Mouse (Mus musculus) lung, adult 2 months (tissue): ENCODE measurements around the gene Palld. TPM values are rescaled to one million over a fixed set of nuclear protein-coding genes. Genes with fewer than 3 reads are reported as not detected.
A peak's percentile ranks its signal among the peaks of the same experiment; 100 is the strongest.

Experiments
- DNase-seq: peaks from one replicate; pipeline ENCODE4 v3.0.0; 2022
- H3K4me1 ChIP-seq: fragments of 200-500 bp; 2 replicates; pipeline ENCODE4 v1.6.1; 2011; ENCODE audit warnings: low read length; ENCODE audit not compliant: control insufficient read depth, insufficient read depth
- H3K4me3 ChIP-seq: fragments of 200-500 bp; replicated peaks from 2 replicates; pipeline ENCODE3; 2011; ENCODE audit warnings: low read depth, mild to moderate bottlenecking, control low read depth, low read length; ENCODE audit errors: extremely low read depth
- CTCF ChIP-seq: fragments of 200-500 bp; IDR thresholded peaks from 2 replicates; pipeline ENCODE4 v1.5.1; 2011; ENCODE audit warnings: mild to moderate bottlenecking, low read length, control low read depth; ENCODE audit not compliant: insufficient read depth
- POLR2A ChIP-seq: fragments of 200-500 bp; IDR thresholded peaks from 2 replicates; pipeline ENCODE4 v1.6.1; 2011; ENCODE audit warnings: low read depth, mild to moderate bottlenecking, control low read depth, low read length, borderline replicate concordance; ENCODE audit errors: extremely low read depth
- WGBS: fragments of 180-500 bp; shearing (Covaris S2); methylation state at CpG from one replicate; pipeline ENCODE4 v1.1.7; 2018; 5-methylcytosine and 5-hydroxymethylcytosine counted together
- polyA plus RNA-seq: library from polyadenylated mRNA; depleted of rRNA; stranded (reverse); fragments of >200 nt; gene quantifications from 2 replicates; pipeline ENCODE4 v1.2.3, GENCODE M21; 2012

Palld gene
- polyA plus RNA-seq, 1 experiment, result 37.1 TPM

- Histone ChIP-seq H3K4me3 (no peak overlapping the region), H3K4me1 (no peaks in the 10 kb centered on the region)
- WGBS, result 71% methylated on average over 9 of the region's 9 CpGs
- TF ChIP-seq CTCF (no peak), POLR2A (no peak)
- DNase-seq, result no peak
These were observed 11.5 kb upstream of the Palld start for GRCm38 (mm10) chr8:61913957-61914356.

- Histone ChIP-seq H3K4me1 (no peaks in the 10 kb centered on the region), H3K4me3 (no peak overlapping the region)
- 94% methylated on average over 5 of the region's 5 CpGs for WGBS
- TF ChIP-seq POLR2A, result no peak
- TF ChIP-seq CTCF, result no peak
- DNase-seq, result no peak
These were observed 10.3 kb upstream of the Palld start for GRCm38 (mm10) chr8:61912817-61913216.

DNA sequence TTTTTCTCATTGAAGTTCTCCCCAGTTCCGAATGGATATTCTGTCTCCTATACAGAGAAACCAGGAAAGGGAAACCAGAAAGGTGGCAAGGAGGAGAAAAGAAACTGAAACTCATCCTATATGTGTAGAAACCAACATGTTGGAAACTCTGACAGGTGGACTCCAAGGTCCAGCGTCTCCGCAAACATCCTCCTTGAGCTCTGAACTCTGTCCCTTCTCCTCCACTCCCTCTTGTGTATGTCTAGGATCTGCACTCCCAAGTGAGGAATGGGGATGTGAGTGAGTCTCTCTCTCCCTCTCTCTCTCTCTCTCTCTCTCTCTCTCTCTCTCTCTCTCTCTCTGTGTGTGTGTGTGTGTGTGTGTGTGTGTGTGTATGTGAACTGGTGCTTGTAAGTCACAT, 6.8 kb upstream of the Palld start:
- no peak for DNase-seq
- no peak for TF ChIP-seq POLR2A
- TF ChIP-seq CTCF, result no peak
- H3K4me1 ChIP-seq, result no peaks in the 10 kb centered on the region
- H3K4me3 ChIP-seq, result no peak overlapping the region
- WGBS, result 73% methylated on average over 3 of the region's 3 CpGs

DNA sequence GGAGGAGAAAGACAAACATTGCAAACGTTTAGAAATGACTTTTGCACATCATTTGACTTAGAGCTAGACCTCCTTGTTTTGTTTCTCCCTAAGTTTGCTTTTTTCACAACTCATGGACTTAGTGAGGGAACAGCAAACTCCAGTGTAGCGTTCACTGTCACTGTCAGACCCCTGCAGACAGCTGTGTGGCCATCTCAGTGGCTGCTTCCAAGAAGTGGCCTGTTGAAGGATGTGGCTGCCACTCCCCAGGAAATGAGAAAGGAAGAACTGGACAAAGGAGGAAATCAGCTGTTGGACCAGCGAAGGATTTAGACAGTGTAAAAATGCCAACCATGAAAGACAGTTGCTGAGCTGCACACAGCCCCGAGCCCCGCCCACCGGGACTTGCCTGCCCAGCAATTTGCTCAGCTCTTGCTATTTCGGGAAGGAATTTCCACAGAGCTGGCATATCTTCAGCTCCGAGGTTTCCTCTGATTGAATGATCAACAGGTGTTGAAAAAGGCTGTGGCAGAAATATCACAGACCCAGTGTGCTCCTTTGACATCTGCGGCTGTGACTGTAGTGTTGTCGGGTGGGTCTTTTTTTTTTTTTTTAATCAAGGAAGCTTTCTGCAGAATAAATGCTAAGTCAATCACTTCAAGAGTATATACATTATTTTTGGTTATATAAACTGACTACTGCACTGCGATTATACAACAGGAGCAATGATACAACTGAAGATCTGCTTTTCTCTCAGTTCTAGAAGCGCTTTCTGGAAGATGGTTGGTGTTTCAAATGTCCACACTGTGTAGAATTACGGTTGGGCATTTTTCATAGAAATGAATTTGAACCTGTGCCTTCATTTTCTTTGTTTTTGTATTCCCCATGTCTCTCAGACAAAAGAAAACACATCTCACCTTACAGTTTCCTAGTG, 6.1 kb upstream of the Palld start:
- TF ChIP-seq POLR2A (no peak), CTCF (no peak)
- WGBS, result 21% methylated on average over 13 of the region's 13 CpGs
- peak; percentile 5 for DNase-seq
- no peaks in the 10 kb centered on the region for H3K4me1 ChIP-seq
- no peak overlapping the region for H3K4me3 ChIP-seq

DNA sequence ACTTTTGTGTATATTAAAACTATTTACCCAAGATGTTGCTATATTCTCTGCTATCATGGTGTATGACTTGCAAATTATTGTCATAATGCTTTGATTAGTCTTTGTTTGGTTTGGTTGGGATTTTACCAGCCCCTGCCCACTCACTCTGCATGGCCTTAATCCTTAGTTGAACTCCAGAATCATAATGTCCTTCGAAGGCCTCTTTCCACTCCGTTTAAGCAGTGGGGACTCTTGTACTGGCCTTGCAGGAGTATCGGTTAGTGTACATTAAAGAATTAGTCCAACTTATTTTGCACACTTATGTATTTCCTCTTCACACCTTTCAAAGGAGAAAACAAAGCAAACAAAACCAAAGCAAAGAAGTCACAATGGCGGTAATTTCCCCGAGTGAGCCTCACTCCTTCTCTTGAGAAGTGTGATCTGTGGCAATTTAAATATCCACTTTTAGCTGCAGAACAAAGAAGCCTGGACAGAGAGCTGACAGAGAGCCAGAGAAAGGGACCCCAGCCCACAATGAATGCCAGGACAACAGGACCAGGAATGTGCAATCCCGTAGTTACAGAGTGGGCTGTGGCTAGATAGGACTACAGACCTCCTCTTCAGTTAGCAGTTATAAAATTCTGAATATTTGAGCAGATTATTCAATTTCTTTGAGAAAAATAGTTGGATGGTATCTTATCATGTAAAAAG, 1.3 kb downstream of the Palld start:
- no peak overlapping the region for H3K4me3 ChIP-seq
- no peak for TF ChIP-seq CTCF
- TF ChIP-seq POLR2A, result no peak
- no peak for DNase-seq
- no peaks in the 10 kb centered on the region for H3K4me1 ChIP-seq
- 68% methylated on average over 6 of the region's 6 CpGs for WGBS

DNA sequence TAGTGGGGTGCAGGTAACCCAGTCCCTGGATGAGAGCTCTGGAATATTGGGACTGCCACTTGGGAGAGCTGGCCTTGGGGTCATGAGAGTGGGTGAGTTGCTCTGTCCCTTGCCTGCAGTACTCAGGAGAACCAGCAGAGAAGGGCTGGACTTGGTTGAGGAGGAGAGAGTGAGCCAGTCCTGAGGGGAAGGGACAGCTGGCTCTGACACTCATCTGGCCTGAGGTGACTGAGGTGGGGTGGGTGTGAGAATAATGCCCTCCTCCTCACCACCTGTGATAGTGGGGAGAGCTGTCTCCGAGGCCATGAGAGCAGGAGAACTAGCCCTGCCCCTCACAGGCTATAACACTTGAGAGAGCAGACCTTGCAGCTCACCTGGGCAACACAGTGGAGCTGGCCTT, 5.1 kb downstream of the Palld start:
- TF ChIP-seq POLR2A (no peak), CTCF (no peak)
- Histone ChIP-seq H3K4me1 (no peaks in the 10 kb centered on the region), H3K4me3 (no peak overlapping the region)
- WGBS, result 65% methylated on average over 1 of the region's 1 CpGs
- no peak for DNase-seq

GRCm38 (mm10) chr8:61896742-61897141, 5.7 kb downstream of the Palld start:
- TF ChIP-seq CTCF (no peak), POLR2A (no peak)
- H3K4me1 ChIP-seq, result no peaks in the 10 kb centered on the region
- no peak overlapping the region for H3K4me3 ChIP-seq
- DNase-seq, result no peak
- WGBS, result 86% methylated on average over 1 of the region's 1 CpGs

DNA sequence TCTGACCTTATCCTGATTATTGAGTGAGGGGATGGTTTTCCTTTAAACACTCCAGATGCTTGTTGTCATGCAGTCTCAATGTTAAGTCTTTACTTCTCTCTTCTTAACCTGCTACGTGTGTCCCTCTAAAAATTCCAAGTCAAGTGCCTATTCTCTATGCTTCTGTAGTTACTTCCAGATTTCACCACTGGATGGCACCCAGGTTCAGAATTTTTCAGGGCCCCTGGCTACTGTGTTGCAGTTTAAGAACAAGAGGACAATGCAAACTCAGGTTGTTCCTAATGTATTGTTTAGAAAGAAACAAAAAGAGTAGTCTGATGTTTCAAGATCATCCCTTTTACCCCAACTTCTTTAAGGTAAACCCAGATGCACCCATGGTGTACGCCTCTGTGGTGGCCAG, 8.4 kb downstream of the Palld start:
- WGBS, result 55% methylated on average over 2 of the region's 2 CpGs
- no peak overlapping the region for H3K4me3 ChIP-seq
- H3K4me1 ChIP-seq, result no peaks in the 10 kb centered on the region
- TF ChIP-seq CTCF, result no peak
- no peak for TF ChIP-seq POLR2A
- peak; percentile 20 for DNase-seq

- DNase-seq, result no peak
- no peaks in the 10 kb centered on the region for H3K4me1 ChIP-seq
- TF ChIP-seq POLR2A (no peak), CTCF (no peak)
- WGBS, result 22% methylated on average over 7 of the region's 7 CpGs
- no peak overlapping the region for H3K4me3 ChIP-seq
These were observed 24.9 kb downstream of the Palld start for GRCm38 (mm10) chr8:61877607-61878006.

DNA sequence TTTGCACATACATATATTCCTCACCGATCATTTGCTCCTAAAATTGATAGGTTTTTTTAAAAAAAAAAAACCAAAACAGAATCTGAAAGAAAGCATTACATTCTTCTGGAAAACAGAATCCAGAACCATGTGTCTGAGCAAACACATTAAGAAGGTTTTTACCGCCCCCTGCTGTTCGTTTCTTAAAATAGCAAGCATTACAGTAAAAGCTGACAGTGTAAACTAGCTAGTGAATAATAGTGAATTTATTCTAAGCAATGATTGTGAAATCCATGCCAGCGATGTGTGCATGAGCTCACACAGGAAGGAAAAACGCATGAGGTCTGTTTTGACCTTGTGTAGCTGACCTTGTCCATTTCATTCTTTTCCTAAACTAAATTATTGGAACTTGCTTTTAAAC, 27.2 kb downstream of the Palld start:
- DNase-seq, result no peak
- H3K4me1 ChIP-seq, result no peaks in the 10 kb centered on the region
- TF ChIP-seq CTCF, result peak; percentile 13; the same call in 1 of the 2 replicates
- no peak for TF ChIP-seq POLR2A
- no peak overlapping the region for H3K4me3 ChIP-seq
- 4% methylated on average over 5 of the region's 5 CpGs for WGBS
